Mouse (Mus musculus) liver, embryonic 12.5 days (tissue): ENCODE results near the gene Speer1. TPM values are rescaled to one million over a fixed set of nuclear protein-coding genes. Genes with fewer than 3 reads are reported as not detected.
"Not testable (repeated sequence)": the region's sequence is repeated elsewhere in the genome, so short reads cannot be mapped to it uniquely, and the experiment has no call there.

Experiments
- ATAC-seq: fragments of 200-750 bp; cut with Nextera tagmentation; 2 replicates; pipeline ENCODE4 v1.8.0; 2017; ENCODE audit warnings: moderate number of reproducible peaks, mild to moderate bottlenecking, moderate library complexity
- H3K27ac ChIP-seq: fragments of 300-500 bp; sonication (generic); 2 replicates; pipeline ENCODE4 v1.5.1; 2016; ENCODE audit warnings: mild to moderate bottlenecking
- H3K27me3 ChIP-seq: fragments of 300-500 bp; sonication (generic); replicated peaks from 2 replicates; pipeline ENCODE4 v1.6.1; 2016; ENCODE audit warnings: mild to moderate bottlenecking, moderate library complexity
- H3K36me3 ChIP-seq: fragments of 300-500 bp; sonication (generic); 2 replicates; pipeline ENCODE4 v1.6.1; 2016; ENCODE audit warnings: mild to moderate bottlenecking, moderate library complexity
- H3K4me1 ChIP-seq: fragments of 300-500 bp; sonication (generic); 2 replicates; pipeline ENCODE4 v1.6.1; 2016
- H3K4me2 ChIP-seq: fragments of 300-500 bp; sonication (generic); 2 replicates; pipeline ENCODE4 v1.6.1; 2016; ENCODE audit warnings: mild to moderate bottlenecking, moderate library complexity
- H3K4me3 ChIP-seq: fragments of 300-500 bp; sonication (generic); 2 replicates; pipeline ENCODE4 v1.5.1; 2016; ENCODE audit warnings: mild to moderate bottlenecking, moderate library complexity
- H3K9ac ChIP-seq: fragments of 300-500 bp; sonication (generic); 2 replicates; pipeline ENCODE4 v1.6.1; 2016; ENCODE audit warnings: mild to moderate bottlenecking, moderate library complexity
- H3K9me3 ChIP-seq: fragments of 300-500 bp; sonication (generic); replicated peaks from 2 replicates; pipeline ENCODE4 v1.6.1; 2016; ENCODE audit warnings: mild to moderate bottlenecking, moderate library complexity
- WGBS: fragments of 180-500 bp; shearing (Covaris S2); methylation state at CpG from one replicate; pipeline ENCODE4 v1.1.7; 2016; ENCODE audit not compliant: insufficient replicate concordance; 5-methylcytosine and 5-hydroxymethylcytosine counted together
- polyA plus RNA-seq: library from polyadenylated mRNA; unstranded; fragments of >200 nt; fragmentation: Nextera tagmentation; extraction: Ambion mirVana; gene quantifications from 2 replicates; pipeline ENCODE4 v1.2.1, GENCODE M21; 2016

The Speer1 gene
- not detected in 2 replicates for polyA plus RNA-seq

- not testable (repeated sequence) for H3K9me3 ChIP-seq, H3K36me3 ChIP-seq, H3K27me3 ChIP-seq, H3K9ac ChIP-seq, H3K4me1 ChIP-seq, ATAC-seq, H3K4me2 ChIP-seq, H3K4me3 ChIP-seq, H3K27ac ChIP-seq
- WGBS, result 42% methylated on average over 1 of the region's 4 CpGs
Observed at GRCm38 (mm10) chr5:11341216-11341615, at the start of gene Speer1. Speer1 (plus strand) TSS chr5:11341516.

Other genes starting within 250 kb of the Speer1 start
- gene Gm8879, start 213.9 kb upstream of the Speer1 start, polyA plus RNA-seq, result not detected in 2 replicates
- gene Gm5861, start 158.4 kb upstream of the Speer1 start, polyA plus RNA-seq, result not detected in 2 replicates
- gene Gm8890, start 85.5 kb upstream of the Speer1 start, polyA plus RNA-seq, result not detected in 2 replicates
- not detected in 2 replicates for gene Gm8897, start 74.9 kb downstream of the Speer1 start, polyA plus RNA-seq
- gene Gm8906, start 161.2 kb downstream of the Speer1 start, polyA plus RNA-seq, result not detected in 2 replicates